Mouse (Mus musculus): ENCODE data around the gene Tlcd1.
A peak's percentile ranks its signal among the peaks of the same experiment; 100 is the strongest.
"Not testable (repeated sequence)": the region's sequence is repeated elsewhere in the genome, so short reads cannot be mapped to it uniquely, and the experiment has no call there.

Tlcd1 gene

GRCm38 (mm10) chr11:78177903-78178858 is 1.7 kb downstream of the Tlcd1 start:
- DNase-seq (ENCODE audit: low read depth) = peak; percentile 95

- no peak for DNase-seq (ENCODE audit: low read depth)
Measured at GRCm38 (mm10) chr11:78178859-78179437, 2.4 kb downstream of the Tlcd1 start.

- DNase-seq (ENCODE audit: low read depth) = no peak
Measured at GRCm38 (mm10) chr11:78179438-78179999, 3.0 kb downstream of the Tlcd1 start.

GRCm38 (mm10) chr11:78180081-78180761 is 3.7 kb downstream of the Tlcd1 start:
- no peak for DNase-seq (ENCODE audit: low read depth)

GRCm38 (mm10) chr11:78181830-78182357 is 5.4 kb downstream of the Tlcd1 start:
- DNase-seq (ENCODE audit: low read depth) = no peak

- DNase-seq (ENCODE audit: low read depth) = no peak
Measured at GRCm38 (mm10) chr11:78182450-78182849, 5.9 kb downstream of the Tlcd1 start.

GRCm38 (mm10) chr11:78182961-78183844 is 6.7 kb downstream of the Tlcd1 start, which contains the start of gene Rpl23a:
TSS of gene Rpl23a (minus strand) at chr11:78183584.
- DNase-seq (ENCODE audit: low read depth) = no peak

GRCm38 (mm10) chr11:78183884-78184514 is 7.5 kb downstream of the Tlcd1 start:
- no peak for DNase-seq (ENCODE audit: low read depth)

- DNase-seq (ENCODE audit: low read depth) = not testable (repeated sequence)
Measured at GRCm38 (mm10) chr11:78184702-78185101, 8.2 kb downstream of the Tlcd1 start.

- no peak for DNase-seq (ENCODE audit: low read depth)
Measured at GRCm38 (mm10) chr11:78188331-78189233, 12.1 kb downstream of the Tlcd1 start, which contains the start of gene Rab34. TSS of gene Rab34 (plus strand) at chr11:78188430.

- no peak for DNase-seq (ENCODE audit: low read depth)
Measured at GRCm38 (mm10) chr11:78189234-78190040, 12.9 kb downstream of the Tlcd1 start.

- DNase-seq (ENCODE audit: low read depth) = no peak
Measured at GRCm38 (mm10) chr11:78190041-78190440, 13.5 kb downstream of the Tlcd1 start.

- DNase-seq (ENCODE audit: low read depth) = no peak
Measured at GRCm38 (mm10) chr11:78193113-78193512, 16.6 kb downstream of the Tlcd1 start, which contains the start of gene Proca1. TSS of gene Proca1 (plus strand) at chr11:78193392.

GRCm38 (mm10) chr11:78194411-78195100 is 18.0 kb downstream of the Tlcd1 start:
- no peak for DNase-seq (ENCODE audit: low read depth)

- DNase-seq (ENCODE audit: low read depth) = no peak
Measured at GRCm38 (mm10) chr11:78195101-78195863, 18.8 kb downstream of the Tlcd1 start.

GRCm38 (mm10) chr11:78202372-78202771 is 25.9 kb downstream of the Tlcd1 start:
- DNase-seq (ENCODE audit: low read depth) = no peak

- no peak for DNase-seq (ENCODE audit: low read depth)
Measured at GRCm38 (mm10) chr11:78204287-78204686, 27.8 kb downstream of the Tlcd1 start.

All from c-Kit-positive CD71-negative TER-119-negative erythroid progenitor cells, embryonic 14.5 days (primary cell).